ENCODE assay signal across 24 mouse cellular contexts in the genomic region with DNA sequence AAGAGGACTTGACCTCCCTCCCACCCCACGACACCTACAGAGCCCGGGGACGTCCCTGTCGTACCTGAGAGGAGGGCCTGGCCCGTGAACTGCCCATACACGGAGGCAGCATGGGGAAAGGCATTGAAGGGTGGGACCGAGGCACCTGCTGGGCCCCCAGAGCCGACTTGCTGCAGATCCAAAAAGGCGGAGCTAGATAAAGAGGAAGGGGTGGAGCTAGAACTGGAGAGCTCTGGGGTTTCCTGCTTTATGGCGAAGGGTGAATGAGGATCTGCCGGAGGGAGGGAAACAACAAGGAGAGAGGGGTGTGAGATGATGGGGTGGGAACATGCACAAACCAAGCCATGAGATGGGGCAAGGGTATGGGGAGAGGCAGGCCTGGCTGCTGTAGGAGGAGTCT. TPM values are rescaled to one million over a fixed set of nuclear protein-coding genes. Genes with fewer than 3 reads are reported as not detected.
DNase-seq lines count a peak whose midpoint lies in the region; ATAC-seq and TF ChIP-seq lines count a peak whose summit lies in the region.
"Had no signal": no experiment of that assay in that cellular context is flagged by ENCODE, and none has a peak within 500 bp of the region (broad histone marks: within the 10 kb centered on the region; RNA-seq: fewer than 3 reads in every experiment).

No protein-coding gene starts in this region.

- no peak overlapping the region for H3K9ac ChIP-seq in kidney, embryonic 15.5 days
- H3K9ac ChIP-seq in intestine, postnatal 0 days (ENCODE audit: low read depth, low read length), result no peak overlapping the region
- H3K9ac ChIP-seq: embryonic facial prominence, embryonic 13.5 days; forebrain, embryonic 12.5 days; hindbrain, embryonic 13.5 days had no signal

- H3K4me1 ChIP-seq in kidney, embryonic 15.5 days, result peaks cover 7% of the 10 kb centered on the region; the same call in 1 of the 2 replicates
- H3K4me1 ChIP-seq in E14TG2a.4 (replicated peaks; ENCODE audit: low read depth, low read length), result peaks cover 20% of the 10 kb centered on the region
- no peaks in the 10 kb centered on the region; the same call in 1 of the 2 replicates for H3K4me1 ChIP-seq in intestine, postnatal 0 days (replicated peaks; ENCODE audit: control insufficient read depth, insufficient read depth, low read length)
- no peaks in the 10 kb centered on the region for H3K4me1 ChIP-seq in thymus, adult 2 months (replicated peaks; ENCODE audit: control insufficient read depth, insufficient read depth, low read length)
- H3K4me1 ChIP-seq: embryonic facial prominence, embryonic 13.5 days; forebrain, embryonic 12.5 days; hindbrain, embryonic 13.5 days had no signal

- WGBS in kidney, embryonic 15.5 days, result 76% methylated on average over 11 of the region's 11 CpGs
- 42% methylated on average over 11 of the region's 11 CpGs for WGBS in intestine, postnatal 0 days
- 76% methylated on average over 11 of the region's 11 CpGs for WGBS in thymus, adult 2 months

- no peaks in the 10 kb centered on the region for H3K9me3 ChIP-seq in kidney, embryonic 15.5 days (replicated peaks)
- no peaks in the 10 kb centered on the region for H3K9me3 ChIP-seq in E14TG2a.4 (ENCODE audit: low read length)
- no peaks in the 10 kb centered on the region for H3K9me3 ChIP-seq in intestine, postnatal 0 days (ENCODE audit: control insufficient read depth)
- H3K9me3 ChIP-seq: embryonic facial prominence, embryonic 13.5 days; forebrain, embryonic 12.5 days; G1E; heart, embryonic 10.5 days; hindbrain, embryonic 13.5 days had no signal

- peak; percentile 34; the same call in 1 of the 2 replicates for ATAC-seq in kidney, embryonic 15.5 days (replicated peaks; ENCODE audit: low FRiP score)
- ATAC-seq in common myeloid progenitor, adult 5-6 weeks (replicated peaks; ENCODE audit: low read depth, poor library complexity, severe bottlenecking), result peak; percentile 36; the same call in 1 of the 2 replicates
- ATAC-seq in intestine, postnatal 0 days, result no peak
- ATAC-seq: forebrain, embryonic 16.5 days had no signal

- no peak overlapping the region for H3K4me3 ChIP-seq in kidney, embryonic 15.5 days (replicated peaks)
- 0 out of 2 replicates have a peak overlapping the region, but pooled peaks have one; percentile 0 for H3K4me3 ChIP-seq in E14TG2a.4 (replicated peaks; ENCODE audit: low read length)
- H3K4me3 ChIP-seq in intestine, postnatal 0 days (ENCODE audit: low read depth, low read length), result no peak overlapping the region
- no peak overlapping the region for H3K4me3 ChIP-seq in thymus, adult 2 months (ENCODE audit: control insufficient read depth, insufficient read depth, low read length)
- H3K4me3 ChIP-seq: embryonic facial prominence, embryonic 13.5 days; forebrain, embryonic 12.5 days; heart, embryonic 10.5 days; hindbrain, embryonic 13.5 days had no signal

- no peak overlapping the region for H3K4me2 ChIP-seq in kidney, embryonic 15.5 days
- peak overlapping the region; percentile 21; the same call in 1 of the 2 replicates for H3K4me2 ChIP-seq in intestine, postnatal 0 days (replicated peaks; ENCODE audit: low read depth)
- H3K4me2 ChIP-seq: embryonic facial prominence, embryonic 13.5 days; forebrain, embryonic 12.5 days; hindbrain, embryonic 13.5 days had no signal

- peaks cover 73% of the 10 kb centered on the region for H3K36me3 ChIP-seq in kidney, embryonic 15.5 days
- H3K36me3 ChIP-seq in E14TG2a.4 (ENCODE audit: insufficient read depth, low read length), result no peaks in the 10 kb centered on the region
- no peaks in the 10 kb centered on the region for H3K36me3 ChIP-seq in intestine, postnatal 0 days (ENCODE audit: control insufficient read depth, insufficient read depth)
- no peaks in the 10 kb centered on the region for H3K36me3 ChIP-seq in thymus, adult 2 months (ENCODE audit: control insufficient read depth, insufficient read depth, low read length)
- H3K36me3 ChIP-seq: embryonic facial prominence, embryonic 13.5 days; forebrain, embryonic 12.5 days; G1E; heart, embryonic 10.5 days; hindbrain, embryonic 13.5 days had no signal

- H3K27me3 ChIP-seq in kidney, embryonic 15.5 days, result no peaks in the 10 kb centered on the region
- peaks cover 7% of the 10 kb centered on the region for H3K27me3 ChIP-seq in E14TG2a.4 (ENCODE audit: insufficient read depth, low read length)
- H3K27me3 ChIP-seq in intestine, postnatal 0 days (replicated peaks; ENCODE audit: control insufficient read depth, insufficient read depth, low read length), result no peaks in the 10 kb centered on the region
- no peaks in the 10 kb centered on the region for H3K27me3 ChIP-seq in thymus, adult 2 months (ENCODE audit: control insufficient read depth, insufficient read depth, low read length)
- H3K27me3 ChIP-seq: embryonic facial prominence, embryonic 13.5 days had no signal

- no peak for DNase-seq in kidney, postnatal 25 days
- DNase-seq in thymus, adult 2 months, result no peak
- DNase-seq in heart, postnatal 4 days, result no peak
- no peak for DNase-seq in lung, postnatal 25 days (ENCODE audit: low spot score)
- DNase-seq: adrenal gland, postnatal 10 days; cerebellum, adult 11-12 months; cerebellum, adult 9-10 months; cerebellum, postnatal 25 days; gastrocnemius, postnatal 10 days; heart, postnatal 10 days had no signal

- H3K27ac ChIP-seq in kidney, embryonic 15.5 days, result peak overlapping the region; percentile 45; the same call in 1 of the 2 replicates
- H3K27ac ChIP-seq in intestine, postnatal 0 days (ENCODE audit: low read depth, low read length), result no peak overlapping the region
- no peak overlapping the region for H3K27ac ChIP-seq in thymus, adult 2 months (ENCODE audit: control insufficient read depth, insufficient read depth, low read length)
- H3K27ac ChIP-seq: embryonic facial prominence, embryonic 13.5 days; forebrain, embryonic 12.5 days; heart, embryonic 10.5 days; hindbrain, embryonic 13.5 days had no signal

- TF ChIP-seq CTCF in E14TG2a.4 (conservative IDR thresholded peaks at IDR 0.05; ENCODE audit: low read length), result no peak
- TF ChIP-seq CTCF in intestine, postnatal 0 days (IDR thresholded peaks at IDR 0.05; ENCODE audit: low read depth), result no peak
- no peak for TF ChIP-seq CTCF in thymus, adult 2 months (IDR thresholded peaks at IDR 0.05; ENCODE audit: borderline replicate concordance, control insufficient read depth, extremely low read depth, insufficient read depth, low read length, poor library complexity)

- TF ChIP-seq POLR2A in thymus, adult 2 months (IDR thresholded peaks at IDR 0.05; ENCODE audit: control insufficient read depth, extremely low read depth, insufficient read depth, low read length, poor library complexity), result no peak

RNA-seq across cellular contexts. Expression of a gene that starts 39.7 kb away (rescaled TPM):
- polyA plus RNA-seq in kidney, embryonic 15.5 days (2015; fragmentation: Nextera tagmentation; extraction: Ambion mirVana), result 127 and 129 TPM in 2 replicates
- total RNA-seq in common myeloid progenitor, adult 5-6 weeks (2017), result not detected in 2 replicates
- 0.52 and 0.64 TPM in 2 replicates for polyA plus RNA-seq in intestine, postnatal 0 days (2015; fragmentation: Nextera tagmentation; extraction: Ambion mirVana)
- 0.08 and 0.14 TPM in 2 replicates for polyA plus RNA-seq in thymus, adult 2 months (2012; rRNA removed)
- not detected for total RNA-seq in heart, postnatal 4 days (2021)
- total RNA-seq: adrenal gland, postnatal 10 days; gastrocnemius, postnatal 10 days; gastrocnemius, postnatal 4 days; heart, postnatal 10 days; hematopoietic stem cell, adult 5-6 weeks had no signal
- polyA plus RNA-seq: frontal cortex, adult 2 months; G1E; heart, embryonic 14.5 days had no signal

Comparison
In these comparisons a context has a peak if more than half of its experiments do, and no peak if none do; other contexts are left out.
1. RNA of a gene that starts 39.7 kb away (polyA plus RNA-seq): 127 to 129 TPM in kidney, embryonic 15.5 days; 0.52 to 0.64 TPM in intestine, postnatal 0 days and 0.08 to 0.14 TPM in thymus, adult 2 months; every median in the first group is over 10 times any median in the second.